Mouse (Mus musculus) bone marrow, adult 2 months (tissue): ENCODE measurements around the gene Atxn2l.

Experiments
- CTCF ChIP-seq: fragments of 200-500 bp; IDR thresholded peaks from 2 replicates; pipeline ENCODE4 v1.5.1; 2011; ENCODE audit warnings: low read length, control low read depth; ENCODE audit not compliant: control insufficient read depth, insufficient read depth
- POLR2A ChIP-seq: fragments of 200-500 bp; IDR thresholded peaks from 2 replicates; pipeline ENCODE4 v1.6.1; 2011; ENCODE audit warnings: low read depth, mild to moderate bottlenecking, control low read depth, low read length, borderline replicate concordance; ENCODE audit not compliant: control insufficient read depth

- TF ChIP-seq CTCF = no peak
- no peak for TF ChIP-seq POLR2A
Measured at GRCm38 (mm10) chr7:126496475-126496874, 6.8 kb downstream of the Atxn2l start.
